29 mouse cellular contexts compared by ENCODE assay signal in genomic region chr11:50373621-50374020, GRCm38 (mm10). TPM values are rescaled to one million over a fixed set of nuclear protein-coding genes. Genes with fewer than 3 reads are reported as not detected.
DNase-seq lines count a peak whose midpoint lies in the region; TF ChIP-seq lines count a peak whose summit lies in the region.
"Had no signal": no experiment of that assay in that cellular context is flagged by ENCODE, and none has a peak within 500 bp of the region (broad histone marks: within the 10 kb centered on the region; RNA-seq: fewer than 3 reads in every experiment).

No protein-coding gene starts in this region.

- H3K9ac ChIP-seq in ES-E14 (ENCODE audit: insufficient read depth, low read depth, low read length, poor library complexity, severe bottlenecking), result no peak overlapping the region
- H3K9ac ChIP-seq: embryonic facial prominence, embryonic 12.5 days; embryonic facial prominence, embryonic 15.5 days; forebrain, embryonic 12.5 days; forebrain, embryonic 15.5 days; hindbrain, embryonic 14.5 days had no signal

- in situ Hi-C loops in ES-E14 (cut with MboI; ENCODE audit: low sequenced_read_pairs in 2 of 2, unreplicated experiment in 2 of 2), result no loop called here

- H3K36me3 ChIP-seq in ES-E14 (ENCODE audit: control insufficient read depth, insufficient read depth, low read length, poor library complexity, severe bottlenecking), result peaks cover under 1% of the 10 kb centered on the region; the same call in 1 of the 2 replicates
- H3K36me3 ChIP-seq: embryonic facial prominence, embryonic 12.5 days; embryonic facial prominence, embryonic 15.5 days; forebrain, embryonic 12.5 days; forebrain, embryonic 15.5 days had no signal

- no peak overlapping the region for H3K27ac ChIP-seq in ES-E14 (ENCODE audit: insufficient read depth, low read depth, low read length, poor library complexity, severe bottlenecking)
- H3K27ac ChIP-seq: embryonic facial prominence, embryonic 12.5 days; embryonic facial prominence, embryonic 15.5 days; forebrain, embryonic 12.5 days; forebrain, embryonic 15.5 days; hindbrain, embryonic 14.5 days; hindbrain, postnatal 0 days had no signal

- no peaks in the 10 kb centered on the region for H3K9me3 ChIP-seq in ES-E14 (ENCODE audit: control insufficient read depth, insufficient read depth, low read depth, low read length)
- H3K9me3 ChIP-seq: embryonic facial prominence, embryonic 12.5 days; embryonic facial prominence, embryonic 15.5 days; forebrain, embryonic 12.5 days; forebrain, embryonic 15.5 days had no signal

- peak; percentile 76 for DNase-seq in heart, adult 11 months
- DNase-seq in heart, postnatal 36 days, result no peak
- peak; percentile 0 for DNase-seq in kidney, adult 11 months
- DNase-seq in kidney, postnatal 25 days, result no peak
- DNase-seq in ovary, postnatal 36 days (ENCODE audit: low spot score), result peak; percentile 1
- DNase-seq in ovary, postnatal 14 days (ENCODE audit: low spot score), result no peak
- no peak for DNase-seq in ES-E14 (ENCODE audit: low read depth, low spot score)
- DNase-seq: adrenal gland, postnatal 14 days; B cell, adult 2 months; cerebellum, adult 11 months; cerebellum, adult 2 months; cerebellum, adult 9-11 months; cerebellum, postnatal 25 days; gastrocnemius, postnatal 10 days; gastrocnemius, postnatal 36 days had no signal

- H3K4me1 ChIP-seq in ES-E14 (ENCODE audit: control insufficient read depth in 2 of 2, insufficient read depth in 2 of 2, low read length in 2 of 2, poor library complexity in 1 of 2), result peaks cover 2 to 10% of the 10 kb centered on the region in 2 experiments; a peak in 2 of 4 replicates

- intact Hi-C loops in heart, postnatal 36 days (cut with DNase I), result no loop called here

- H3K4me3 ChIP-seq in ES-E14 (ENCODE audit: insufficient read depth in 1 of 2, low read depth in 1 of 2, low read length in 2 of 2, poor library complexity in 1 of 2, severe bottlenecking in 1 of 2), result no peak overlapping the region
- H3K4me3 ChIP-seq: embryonic facial prominence, embryonic 12.5 days; embryonic facial prominence, embryonic 15.5 days; forebrain, embryonic 12.5 days; forebrain, embryonic 15.5 days had no signal

TF ChIP-seq in ES-E14, 5 proteins besides CTCF, POLR2A, EP300 and RAD21:
- TF ChIP-seq MAFK (IDR thresholded peaks at IDR 0.05; ENCODE audit: insufficient read depth, low read depth, low read length) (no peak), ZNF384 (IDR thresholded peaks at IDR 0.05; ENCODE audit: low read depth, low read length) (0 out of 2 replicates have a peak, but pooled peaks have one; percentile 7), ZC3H11A (IDR thresholded peaks at IDR 0.05; ENCODE audit: borderline replicate concordance, low read depth, low read length) (no peak), HCFC1 (IDR thresholded peaks at IDR 0.05; ENCODE audit: borderline replicate concordance, insufficient read depth, low read length) (no peak), CHD2 (IDR thresholded peaks at IDR 0.05; ENCODE audit: low read depth, low read length) (no peak)

RNA-seq across cellular contexts. Expression of gene Hnrnph1, which starts 3.2 kb away (rescaled TPM):
- total RNA-seq in heart, postnatal 36 days (2021), result 100 to 1,000 TPM in 1 of 2 experiments, 10 to 100 TPM in 1; 97.8 to 106 TPM
- 308 and 401 TPM in 2 replicates for total RNA-seq in ES-E14 (2012; rRNA removed)

RNA-seq across cellular contexts. Expression of gene Cby3, which starts 19.4 kb away (rescaled TPM):
- not detected for total RNA-seq in heart, postnatal 36 days (2021)
- total RNA-seq in ES-E14 (2012; rRNA removed), result 0.54 TPM in 1 of 2 replicates, not detected in the other
- total RNA-seq: adrenal gland, adult 2 months; adrenal gland, postnatal 14 days; adrenal gland, postnatal 4 days; CH12.LX; common myeloid progenitor, adult 5-6 weeks; gastrocnemius, adult 18-20 months; gastrocnemius, postnatal 10 days; gastrocnemius, postnatal 36 days; granulocyte monocyte progenitor cell, adult 5-6 weeks; heart, adult 8-10 months; heart, postnatal 25 days had no signal

RNA-seq across cellular contexts. Expression of gene Canx, which starts 48.1 kb away (rescaled TPM):
- 100 to 1,000 TPM; 301 to 316 TPM for total RNA-seq in heart, postnatal 36 days (2021)
- total RNA-seq in ES-E14 (2012; rRNA removed), result 970 and 1,175 TPM in 2 replicates

RNA-seq across cellular contexts. Expression of gene Rufy1, which starts 57.3 kb away (rescaled TPM):
- total RNA-seq in heart, postnatal 36 days (2021), result 10 to 100 TPM; 29.8 to 29.9 TPM
- total RNA-seq in ES-E14 (2012; rRNA removed), result 11.2 and 13.1 TPM in 2 replicates

Comparison
In these comparisons a context has a peak if more than half of its experiments do, and no peak if none do; other contexts are left out.
1. DNase-seq: peak in heart, adult 11 months (single experiment), kidney, adult 11 months (single experiment) and ovary, postnatal 36 days (single experiment); none in heart, postnatal 36 days (0 of 2), kidney, postnatal 25 days (0 of 2), ovary, postnatal 14 days (single experiment) and ES-E14 (single experiment).